Mouse (Mus musculus) brain, embryonic 14.5 days (tissue): ENCODE results near the gene Anpep.

Experiments used
- CTCF ChIP-seq: fragments of 200-500 bp; IDR thresholded peaks from 2 replicates; pipeline ENCODE4 v1.5.1; 2012; ENCODE audit warnings: inconsistent platforms, mild to moderate bottlenecking, moderate library complexity, borderline replicate concordance; ENCODE audit not compliant: insufficient read depth, insufficient read length; ENCODE audit errors: extremely low read depth
- POLR2A ChIP-seq: fragments of 200-500 bp; IDR thresholded peaks from 2 replicates; pipeline ENCODE4 v1.6.1; 2012; ENCODE audit warnings: mild to moderate bottlenecking, inconsistent platforms, borderline replicate concordance; ENCODE audit not compliant: poor library complexity, insufficient read depth, insufficient read length, severe bottlenecking; ENCODE audit errors: extremely low read depth

DNA sequence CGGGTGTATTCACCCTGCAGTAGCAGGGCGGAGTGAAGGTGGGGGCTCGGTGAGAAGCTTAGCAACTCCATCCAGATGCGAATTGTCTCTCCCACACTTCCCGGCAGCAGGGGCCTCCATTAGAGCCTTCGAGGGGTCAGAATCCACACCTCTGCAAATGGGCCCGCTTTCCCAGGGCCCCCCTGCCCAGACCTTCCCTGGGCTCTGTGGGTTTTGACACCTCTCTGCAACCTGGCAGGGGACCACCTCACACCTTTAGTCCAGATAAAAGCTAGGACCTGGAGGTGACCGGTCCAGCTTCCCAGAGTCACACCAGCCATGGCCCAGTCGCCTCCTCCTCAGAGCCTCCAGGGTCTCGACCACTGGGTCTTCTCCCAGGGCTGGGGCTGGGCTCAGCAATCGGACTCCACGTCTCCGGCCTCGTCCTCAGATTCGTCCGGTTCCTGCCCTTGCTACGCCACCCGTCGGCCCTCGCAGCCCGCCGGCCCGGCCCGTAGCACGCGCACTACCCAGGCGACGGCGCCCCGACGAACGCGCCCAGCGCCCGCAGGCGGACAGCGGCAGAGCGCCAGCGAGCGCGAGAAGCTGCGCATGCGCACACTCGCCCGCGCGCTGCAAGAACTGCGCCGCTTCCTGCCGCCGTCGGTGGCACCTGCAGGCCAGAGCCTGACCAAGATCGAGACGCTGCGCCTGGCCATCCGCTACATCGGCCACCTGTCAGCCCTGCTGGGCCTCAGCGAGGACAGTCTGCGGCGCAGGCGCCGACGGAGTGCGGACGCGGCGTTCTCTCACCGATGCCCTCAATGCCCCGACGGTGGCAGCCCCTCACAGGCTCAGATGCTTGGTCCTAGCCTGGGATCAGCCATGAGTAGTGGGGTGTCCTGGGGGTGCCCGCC lies 50.0 kb downstream of the Anpep start, which contains the start of gene Mesp2:
- no peak for TF ChIP-seq CTCF
- peak; percentile 29; the same call in 1 of the 2 replicates for TF ChIP-seq POLR2A
